30 mouse cellular contexts compared by ENCODE assay signal in the genomic region with DNA sequence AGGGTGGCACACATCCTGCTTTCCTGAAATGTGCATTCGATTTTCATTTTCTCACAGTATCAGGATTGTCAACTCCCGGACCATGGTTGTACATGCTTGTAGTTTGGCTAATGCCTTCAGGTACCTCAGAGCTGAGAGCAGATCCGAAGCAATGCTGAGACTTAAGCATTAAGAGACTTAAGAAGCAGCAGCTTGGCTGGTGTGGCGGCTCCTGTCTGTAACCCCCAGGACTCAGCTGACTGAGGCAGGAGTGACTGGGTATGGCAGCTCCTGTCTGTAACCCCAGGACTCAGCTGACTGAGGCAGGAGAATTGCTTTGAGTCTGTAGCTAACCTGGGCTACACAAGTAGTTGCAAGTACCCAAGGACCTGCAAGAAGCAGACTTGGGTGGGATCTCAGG. TPM values are rescaled to one million over a fixed set of nuclear protein-coding genes. Genes with fewer than 3 reads are reported as not detected.
"Had no signal": no experiment of that assay in that cellular context is flagged by ENCODE, and none has a peak within 500 bp of the region (broad histone marks: within the 10 kb centered on the region; RNA-seq: fewer than 3 reads in every experiment).

No protein-coding gene starts in this region.

- H3K9ac ChIP-seq: heart, embryonic 12.5 days; hindbrain, embryonic 15.5 days; intestine, embryonic 15.5 days; limb, embryonic 12.5 days; liver, embryonic 13.5 days had no signal

- H3K27ac ChIP-seq: gastrocnemius, adult 2 months; heart, adult 2 months; heart, embryonic 10.5 days; hindbrain, embryonic 12.5 days; hindbrain, embryonic 15.5 days; intestine, embryonic 15.5 days; layer of hippocampus, adult 2 months; left cerebral cortex, adult 2 months; limb, embryonic 10.5 days; limb, embryonic 12.5 days; liver, embryonic 13.5 days had no signal

- DNase-seq: gastrocnemius, adult 2 months; gastrocnemius, postnatal 10 days; gastrocnemius, postnatal 25 days; heart, postnatal 10 days; heart, postnatal 4 days; kidney, adult 18-20 months; kidney, adult 8-10 months; kidney, postnatal 10 days; kidney, postnatal 25 days; kidney, postnatal 4 days; liver; liver, embryonic 13.5 days had no signal

- H3K4me3 ChIP-seq: gastrocnemius, adult 2 months; heart, adult 2 months; heart, embryonic 10.5 days; heart, embryonic 12.5 days; hindbrain, embryonic 15.5 days; intestine, embryonic 15.5 days; layer of hippocampus, adult 2 months; left cerebral cortex, adult 2 months; limb, embryonic 10.5 days; limb, embryonic 12.5 days; liver, embryonic 13.5 days had no signal

- ATAC-seq: forebrain, embryonic 16.5 days; inflammation-experienced regulatory T-cells, adult 6 months; intestine, embryonic 15.5 days; intestine, postnatal 0 days had no signal

- H3K9me3 ChIP-seq: heart, embryonic 10.5 days; heart, embryonic 12.5 days; hindbrain, embryonic 12.5 days; hindbrain, embryonic 15.5 days; intestine, embryonic 15.5 days; limb, embryonic 10.5 days; limb, embryonic 12.5 days; liver, embryonic 13.5 days had no signal

- H3K4me2 ChIP-seq: heart, embryonic 12.5 days; hindbrain, embryonic 15.5 days; intestine, embryonic 15.5 days; limb, embryonic 12.5 days; liver, embryonic 11.5 days; liver, embryonic 13.5 days had no signal

RNA-seq across cellular contexts. Expression of a gene that starts 3.3 kb away (rescaled TPM):
- polyA plus RNA-seq: heart, adult 2 months; heart, embryonic 10.5 days; heart, embryonic 12.5 days; heart, embryonic 14.5 days; heart, embryonic 16.5 days; inflammation-experienced regulatory T-cells, adult 6 months; intestine, embryonic 15.5 days; intestine, postnatal 0 days; kidney, embryonic 16.5 days; limb, embryonic 10.5 days; limb, embryonic 14.5 days; liver, embryonic 13.5 days had no signal

RNA-seq across cellular contexts. Expression of a gene that starts 36.8 kb away (rescaled TPM):
- polyA plus RNA-seq: inflammation-experienced regulatory T-cells, adult 6 months had no signal

RNA-seq across cellular contexts. Expression of a gene that starts 47.6 kb away (rescaled TPM):
- polyA plus RNA-seq: forebrain, embryonic 16.5 days; heart, embryonic 10.5 days; heart, embryonic 12.5 days; heart, embryonic 14.5 days; hindbrain, embryonic 12.5 days; hindbrain, embryonic 15.5 days; inflammation-experienced regulatory T-cells, adult 6 months; limb, embryonic 10.5 days; limb, embryonic 12.5 days; liver, embryonic 11.5 days; liver, embryonic 13.5 days had no signal
